In genomic region chr14:122865462-122866129, GRCm38 (mm10) we compare ENCODE assay signal across 22 mouse cellular contexts.
"Had no signal": no experiment of that assay in that cellular context is flagged by ENCODE, and none has a peak within 500 bp of the region (broad histone marks: within the 10 kb centered on the region; RNA-seq: fewer than 3 reads in every experiment).

No protein-coding gene starts in this region.

- H3K9me3 ChIP-seq: limb, embryonic 10.5 days; limb, embryonic 13.5 days; liver, embryonic 12.5 days; liver, embryonic 15.5 days; lung, embryonic 15.5 days; midbrain, embryonic 12.5 days; midbrain, embryonic 15.5 days; neural tube, embryonic 12.5 days; neural tube, embryonic 15.5 days; stomach, embryonic 15.5 days had no signal

- H3K4me1 ChIP-seq: liver, embryonic 15.5 days; midbrain, embryonic 15.5 days; neural tube, embryonic 12.5 days; neural tube, embryonic 15.5 days; stomach, embryonic 15.5 days had no signal

- H3K4me3 ChIP-seq: limb, embryonic 10.5 days; limb, embryonic 13.5 days; liver, embryonic 12.5 days; liver, embryonic 15.5 days; lung, embryonic 15.5 days; midbrain, embryonic 12.5 days; midbrain, embryonic 15.5 days; neural tube, embryonic 12.5 days; neural tube, embryonic 15.5 days; stomach, embryonic 15.5 days had no signal

- H3K27ac ChIP-seq: limb, embryonic 10.5 days; limb, embryonic 13.5 days; liver, embryonic 12.5 days; liver, embryonic 15.5 days; lung, embryonic 15.5 days; midbrain, embryonic 12.5 days; midbrain, embryonic 15.5 days; neural tube, embryonic 12.5 days; neural tube, embryonic 15.5 days; stomach, embryonic 15.5 days had no signal

- ATAC-seq: liver, embryonic 12.5 days; midbrain, embryonic 15.5 days had no signal

- H3K4me2 ChIP-seq: limb, embryonic 13.5 days; liver, embryonic 12.5 days; liver, embryonic 15.5 days; lung, embryonic 15.5 days; midbrain, embryonic 12.5 days; midbrain, embryonic 15.5 days; neural tube, embryonic 12.5 days; neural tube, embryonic 15.5 days; stomach, embryonic 15.5 days had no signal

- DNase-seq: kidney, adult 9 months; kidney, postnatal 14 days; kidney, postnatal 4 days; liver; lung, adult 18-20 months; lung, postnatal 10 days; lung, postnatal 36 days; right cerebral cortex, adult 18-20 months; right cerebral cortex, postnatal 14 days; right cerebral cortex, postnatal 4 days; spleen, adult 18-20 months; thymus, postnatal 36 days had no signal

- H3K27me3 ChIP-seq: liver, embryonic 12.5 days; liver, embryonic 15.5 days; lung, embryonic 15.5 days; midbrain, embryonic 12.5 days; midbrain, embryonic 15.5 days; neural tube, embryonic 12.5 days; neural tube, embryonic 15.5 days; stomach, embryonic 15.5 days had no signal

- H3K9ac ChIP-seq: limb, embryonic 13.5 days; liver, embryonic 12.5 days; liver, embryonic 15.5 days; lung, embryonic 15.5 days; midbrain, embryonic 12.5 days; midbrain, embryonic 15.5 days; neural tube, embryonic 12.5 days; neural tube, embryonic 15.5 days; stomach, embryonic 15.5 days had no signal

- H3K36me3 ChIP-seq: limb, embryonic 10.5 days; limb, embryonic 13.5 days; liver, embryonic 12.5 days; liver, embryonic 15.5 days; lung, embryonic 15.5 days; midbrain, embryonic 12.5 days; midbrain, embryonic 15.5 days; neural tube, embryonic 12.5 days; neural tube, embryonic 15.5 days; stomach, embryonic 15.5 days had no signal
